Mouse (Mus musculus) heart, embryonic 10.5 days (tissue): ENCODE measurements around the gene Chrdl2. TPM values are rescaled to one million over a fixed set of nuclear protein-coding genes. Genes with fewer than 3 reads are reported as not detected.

Experiments
- DNase-seq: peaks from one replicate; pipeline ENCODE4 v3.0.0-alpha.2; 2017; ENCODE audit warnings: low spot score
- H3K27ac ChIP-seq: fragments of 300-500 bp; sonication (generic); 2 replicates; pipeline ENCODE4 v1.5.1; 2016; ENCODE audit warnings: mild to moderate bottlenecking
- H3K27me3 ChIP-seq: fragments of 300-500 bp; sonication (generic); 2 replicates; pipeline ENCODE4 v1.6.1; 2016; ENCODE audit warnings: mild to moderate bottlenecking; ENCODE audit not compliant: poor library complexity, insufficient read depth, severe bottlenecking
- H3K36me3 ChIP-seq: fragments of 300-500 bp; sonication (generic); 2 replicates; pipeline ENCODE4 v1.6.1; 2016; ENCODE audit warnings: mild to moderate bottlenecking, moderate library complexity
- H3K4me1 ChIP-seq: fragments of 300-500 bp; sonication (generic); 2 replicates; pipeline ENCODE4 v1.6.1; 2016; ENCODE audit warnings: mild to moderate bottlenecking
- H3K4me3 ChIP-seq: fragments of 300-500 bp; sonication (generic); 2 replicates; pipeline ENCODE4 v1.5.1; 2016; ENCODE audit warnings: mild to moderate bottlenecking, moderate library complexity
- H3K9me3 ChIP-seq: fragments of 300-500 bp; sonication (generic); 2 replicates; pipeline ENCODE4 v1.6.1; 2016; ENCODE audit warnings: mild to moderate bottlenecking, moderate library complexity
- WGBS: fragments of 180-500 bp; shearing (Covaris S2); methylation state at CpG from one replicate; pipeline ENCODE4 v1.1.7; 2016; 5-methylcytosine and 5-hydroxymethylcytosine counted together
- polyA plus RNA-seq: library from polyadenylated mRNA; unstranded; fragments of >200 nt; fragmentation: Nextera tagmentation; extraction: Ambion mirVana; gene quantifications from 2 replicates; pipeline ENCODE4 v1.2.1, GENCODE M21; 2016

The Chrdl2 gene
- polyA plus RNA-seq, 1 experiment from 2014 or later = 0.65 TPM

GRCm38 (mm10) chr7:99990990-99991707 is 14.8 kb upstream of the Chrdl2 start:
- Histone ChIP-seq H3K9me3 (no peaks in the 10 kb centered on the region), H3K4me1 (no peaks in the 10 kb centered on the region), H3K27ac (no peak overlapping the region), H3K36me3 (no peaks in the 10 kb centered on the region), H3K27me3 (peaks cover 12% of the 10 kb centered on the region; the same call in 1 of the 2 replicates), H3K4me3 (no peak overlapping the region)
- no peak for DNase-seq
- WGBS = 73% methylated on average over 8 of the region's 8 CpGs

DNA sequence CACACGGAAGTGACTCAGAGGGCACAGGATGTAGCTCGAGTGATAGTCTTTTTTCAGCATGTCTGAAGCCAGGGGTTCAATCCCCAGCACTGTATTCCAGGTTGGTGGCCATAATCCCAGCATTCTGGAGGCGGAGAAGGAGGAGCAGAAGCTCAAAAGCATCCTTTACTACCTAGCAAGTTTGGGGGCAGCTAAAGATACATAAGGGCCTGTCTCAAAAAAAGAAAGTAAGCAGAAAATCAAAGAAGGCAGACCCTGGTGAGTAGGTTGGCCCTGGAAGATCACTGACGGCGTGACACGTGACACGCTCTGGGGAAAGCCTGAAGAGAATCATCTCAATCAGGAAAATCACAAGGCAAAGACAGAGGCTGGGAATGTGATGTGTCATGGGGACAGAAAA is 12.8 kb upstream of the Chrdl2 start:
- no peak overlapping the region for H3K27ac ChIP-seq
- no peaks in the 10 kb centered on the region for H3K9me3 ChIP-seq
- no peaks in the 10 kb centered on the region for H3K4me1 ChIP-seq
- H3K36me3 ChIP-seq = no peaks in the 10 kb centered on the region
- DNase-seq = no peak
- H3K27me3 ChIP-seq = no peaks in the 10 kb centered on the region
- WGBS = 85% methylated on average over 7 of the region's 7 CpGs
- H3K4me3 ChIP-seq = no peak overlapping the region

GRCm38 (mm10) chr7:99995186-99995585 is 10.8 kb upstream of the Chrdl2 start:
- no peaks in the 10 kb centered on the region; the same call in 1 of the 2 replicates for H3K27me3 ChIP-seq
- no peak overlapping the region for H3K4me3 ChIP-seq
- no peaks in the 10 kb centered on the region for H3K4me1 ChIP-seq
- DNase-seq = no peak
- no peak overlapping the region for H3K27ac ChIP-seq
- 61% methylated on average over 7 of the region's 7 CpGs for WGBS
- H3K36me3 ChIP-seq = no peaks in the 10 kb centered on the region
- H3K9me3 ChIP-seq = no peaks in the 10 kb centered on the region

DNA sequence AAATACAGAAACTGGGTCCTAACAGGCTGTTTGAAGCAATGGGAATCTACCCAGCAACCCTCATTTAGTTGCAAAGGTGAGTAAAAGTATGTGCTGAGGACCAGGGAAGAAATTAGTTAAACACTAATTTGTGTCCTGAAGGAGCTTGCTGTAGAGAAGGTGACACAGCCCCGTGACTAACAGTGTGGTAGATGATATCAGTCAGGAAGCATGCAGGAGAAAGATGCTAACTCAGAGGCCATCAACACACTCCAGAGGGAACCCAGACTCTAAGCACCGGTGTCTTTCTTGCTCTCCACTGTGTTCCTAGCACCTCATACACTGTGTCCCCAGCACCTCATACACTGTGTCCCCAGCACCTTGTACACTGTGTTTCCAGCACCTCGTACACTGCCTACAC is 7.3 kb upstream of the Chrdl2 start:
- peaks cover 11% of the 10 kb centered on the region for H3K27me3 ChIP-seq
- no peak overlapping the region for H3K4me3 ChIP-seq
- no peaks in the 10 kb centered on the region for H3K4me1 ChIP-seq
- H3K27ac ChIP-seq = no peak overlapping the region
- H3K9me3 ChIP-seq = no peaks in the 10 kb centered on the region
- 75% methylated on average over 3 of the region's 3 CpGs for WGBS
- H3K36me3 ChIP-seq = no peaks in the 10 kb centered on the region
- DNase-seq = no peak

DNA sequence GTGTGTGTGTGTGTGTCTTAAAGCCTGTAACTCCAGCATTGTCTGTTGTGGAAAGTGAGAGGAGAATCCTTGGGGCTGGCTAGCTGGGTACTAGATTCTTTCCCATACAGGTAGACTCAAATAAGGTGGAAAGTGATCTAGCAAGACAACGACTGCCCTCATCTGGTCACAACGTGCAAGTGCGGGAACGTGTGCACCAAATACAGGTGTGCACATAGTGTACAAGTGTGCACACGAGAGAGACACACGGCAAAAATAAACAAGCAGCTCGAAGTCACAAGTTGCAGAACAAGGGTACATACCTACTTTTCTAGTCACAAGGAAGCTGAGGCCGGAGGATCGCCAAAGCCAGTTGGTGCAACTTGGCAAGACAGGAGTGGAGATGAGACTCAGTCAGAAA is 2.2 kb upstream of the Chrdl2 start:
- WGBS = 42% methylated on average over 9 of the region's 9 CpGs
- Histone ChIP-seq H3K9me3 (no peaks in the 10 kb centered on the region), H3K4me3 (no peak overlapping the region), H3K36me3 (no peaks in the 10 kb centered on the region), H3K27me3 (peaks cover 62% of the 10 kb centered on the region), H3K27ac (no peak overlapping the region), H3K4me1 (peaks cover 17% of the 10 kb centered on the region)
- no peak for DNase-seq

GRCm38 (mm10) chr7:100006411-100006810 is 439 bp downstream of the Chrdl2 start:
- Histone ChIP-seq H3K4me3 (peak overlapping the region; percentile 68), H3K27ac (no peak overlapping the region), H3K36me3 (no peaks in the 10 kb centered on the region), H3K4me1 (peaks cover 30% of the 10 kb centered on the region), H3K9me3 (no peaks in the 10 kb centered on the region), H3K27me3 (peaks cover 78% of the 10 kb centered on the region)
- 8% methylated on average over 11 of the region's 11 CpGs for WGBS
- DNase-seq = peak; percentile 73

DNA sequence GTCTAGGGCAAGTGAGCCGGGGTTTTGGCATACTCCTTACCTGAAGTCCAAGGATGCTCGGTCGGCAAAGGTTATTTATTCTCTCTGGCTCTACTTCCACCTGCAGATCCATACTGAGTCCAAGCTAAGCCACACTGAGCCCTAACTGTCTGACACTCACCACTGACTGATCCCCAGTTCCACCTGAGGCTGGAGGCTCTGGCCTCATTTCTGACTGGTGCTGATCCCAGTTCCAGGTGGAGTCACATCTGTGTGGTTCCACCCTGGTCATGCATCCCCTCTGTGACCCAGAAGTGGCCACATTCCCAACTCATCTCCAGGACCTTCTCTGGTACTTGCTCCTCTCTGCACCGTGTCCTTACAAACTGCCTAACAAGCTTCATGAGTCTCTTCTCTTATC is 2.8 kb downstream of the Chrdl2 start:
- Histone ChIP-seq H3K27ac (no peak overlapping the region), H3K4me1 (peaks cover 36% of the 10 kb centered on the region), H3K4me3 (no peak overlapping the region), H3K36me3 (no peaks in the 10 kb centered on the region), H3K9me3 (no peaks in the 10 kb centered on the region), H3K27me3 (peaks cover 76% of the 10 kb centered on the region)
- peak; percentile 70 for DNase-seq
- 80% methylated on average over 4 of the region's 4 CpGs for WGBS

DNA sequence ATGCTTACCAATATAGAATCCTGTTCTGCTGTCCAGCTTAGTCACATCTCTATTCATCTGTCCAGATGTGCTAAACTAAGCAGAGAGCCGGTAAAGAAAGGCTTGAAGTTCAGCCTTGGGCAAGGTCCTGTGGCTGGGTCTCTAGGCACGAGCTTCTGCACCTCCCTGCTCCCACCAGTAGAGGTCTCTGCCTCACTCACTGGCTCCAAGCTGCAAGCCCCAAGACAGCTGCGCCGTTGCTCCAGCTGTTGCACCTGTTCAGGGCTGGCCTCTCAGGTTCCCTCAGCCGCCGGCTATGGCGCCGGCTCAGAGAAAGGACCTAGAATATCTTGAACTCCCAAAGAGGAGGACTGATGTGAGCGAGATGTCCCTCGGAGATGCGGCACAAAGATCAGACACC is 3.7 kb downstream of the Chrdl2 start:
- Histone ChIP-seq H3K9me3 (no peaks in the 10 kb centered on the region), H3K4me1 (peaks cover 36% of the 10 kb centered on the region), H3K4me3 (no peak overlapping the region), H3K27ac (no peak overlapping the region), H3K27me3 (peaks cover 75% of the 10 kb centered on the region), H3K36me3 (no peaks in the 10 kb centered on the region)
- 16% methylated on average over 11 of the region's 11 CpGs for WGBS
- no peak for DNase-seq

- peaks cover 29% of the 10 kb centered on the region for H3K4me1 ChIP-seq
- no peak for DNase-seq
- H3K27ac ChIP-seq = no peak overlapping the region
- H3K27me3 ChIP-seq = peaks cover 72% of the 10 kb centered on the region
- H3K4me3 ChIP-seq = no peak overlapping the region
- H3K9me3 ChIP-seq = no peaks in the 10 kb centered on the region
- no peaks in the 10 kb centered on the region for H3K36me3 ChIP-seq
- WGBS = 49% methylated on average over 5 of the region's 5 CpGs
Observed at GRCm38 (mm10) chr7:100010711-100011110, 4.7 kb downstream of the Chrdl2 start.

GRCm38 (mm10) chr7:100012085-100012484 is 6.1 kb downstream of the Chrdl2 start:
- no peak for DNase-seq
- Histone ChIP-seq H3K4me1 (peaks cover 19% of the 10 kb centered on the region), H3K9me3 (no peaks in the 10 kb centered on the region), H3K27ac (no peak overlapping the region), H3K36me3 (no peaks in the 10 kb centered on the region), H3K4me3 (no peak overlapping the region), H3K27me3 (peaks cover 58% of the 10 kb centered on the region)
- WGBS = 55% methylated on average over 8 of the region's 8 CpGs

- Histone ChIP-seq H3K4me1 (peaks cover 19% of the 10 kb centered on the region), H3K9me3 (no peaks in the 10 kb centered on the region), H3K27me3 (peaks cover 54% of the 10 kb centered on the region), H3K4me3 (no peak overlapping the region), H3K36me3 (no peaks in the 10 kb centered on the region), H3K27ac (no peak overlapping the region)
- WGBS = 42% methylated on average over 6 of the region's 6 CpGs
- DNase-seq = no peak
Observed at GRCm38 (mm10) chr7:100012515-100012914, 6.5 kb downstream of the Chrdl2 start.

GRCm38 (mm10) chr7:100014123-100014600 is 8.2 kb downstream of the Chrdl2 start:
- Histone ChIP-seq H3K36me3 (no peaks in the 10 kb centered on the region), H3K4me3 (no peak overlapping the region), H3K27ac (no peak overlapping the region), H3K27me3 (peaks cover 37% of the 10 kb centered on the region), H3K4me1 (peaks cover 19% of the 10 kb centered on the region), H3K9me3 (no peaks in the 10 kb centered on the region)
- DNase-seq = no peak
- 58% methylated on average over 8 of the region's 8 CpGs for WGBS

DNA sequence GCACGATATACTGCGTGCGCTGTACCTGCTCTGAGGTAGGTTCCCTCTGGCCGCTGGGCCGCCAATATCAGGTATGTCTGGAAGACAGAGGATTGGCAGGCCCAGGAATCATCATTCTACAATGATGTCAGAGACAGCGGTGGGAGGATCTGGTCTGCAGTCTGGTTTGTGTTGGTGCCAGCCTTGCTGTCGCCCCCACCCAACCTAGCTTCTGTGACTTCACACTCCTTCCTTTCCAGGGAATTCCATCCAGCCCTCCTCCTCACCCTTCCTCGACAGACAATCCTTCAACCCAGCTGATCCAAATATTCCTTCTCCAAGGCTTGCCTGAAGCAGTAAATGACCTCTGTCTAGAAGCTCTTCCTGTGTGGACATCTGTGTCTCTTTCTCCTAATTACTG is 11.1 kb downstream of the Chrdl2 start:
- no peak for DNase-seq
- Histone ChIP-seq H3K9me3 (no peaks in the 10 kb centered on the region), H3K27me3 (peaks cover 36% of the 10 kb centered on the region), H3K27ac (no peak overlapping the region), H3K4me1 (peaks cover 6% of the 10 kb centered on the region; the same call in 1 of the 2 replicates), H3K36me3 (no peaks in the 10 kb centered on the region), H3K4me3 (no peak overlapping the region)
- 85% methylated on average over 8 of the region's 8 CpGs for WGBS

DNA sequence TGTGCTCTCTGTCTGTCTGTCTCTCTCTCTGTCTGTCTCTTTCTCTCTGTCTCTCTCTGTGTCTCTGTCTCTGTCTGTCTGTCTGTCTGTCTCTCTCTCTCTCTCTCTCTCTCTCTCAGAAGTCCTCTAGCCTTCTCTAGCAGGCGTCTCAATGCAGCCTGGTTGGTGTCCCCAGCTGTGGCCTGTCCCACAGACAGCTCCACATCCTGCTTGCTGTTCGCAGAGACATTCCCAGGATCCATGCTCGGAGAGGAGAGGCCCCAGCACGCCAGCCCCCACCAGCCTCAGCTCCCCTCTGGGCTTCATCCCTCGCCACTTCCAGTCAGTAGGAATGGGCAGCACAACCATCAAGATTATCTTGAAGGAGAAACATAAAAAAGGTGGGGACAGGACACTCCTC is 21.4 kb downstream of the Chrdl2 start:
- Histone ChIP-seq H3K36me3 (no peaks in the 10 kb centered on the region), H3K9me3 (no peaks in the 10 kb centered on the region), H3K4me3 (no peak overlapping the region), H3K27me3 (peaks cover 19% of the 10 kb centered on the region; the same call in 1 of the 2 replicates), H3K27ac (no peak overlapping the region), H3K4me1 (peaks cover 10% of the 10 kb centered on the region; the same call in 1 of the 2 replicates)
- DNase-seq = no peak
- 43% methylated on average over 5 of the region's 5 CpGs for WGBS
